Mouse (Mus musculus) megakaryocyte, embryonic 14.5 days (primary cell): ENCODE results near the gene Nr2f1.

Experiments used
- FLI1 ChIP-seq: IDR thresholded peaks from 2 replicates; pipeline ENCODE4 v1.6.1; 2012; ENCODE audit warnings: low read length, inconsistent platforms, mixed read lengths
- GATA1 ChIP-seq: IDR thresholded peaks from 3 replicates; pipeline ENCODE4 v1.6.1; 2012; ENCODE audit warnings: mixed read lengths, low read length, inconsistent platforms, borderline replicate concordance

DNA sequence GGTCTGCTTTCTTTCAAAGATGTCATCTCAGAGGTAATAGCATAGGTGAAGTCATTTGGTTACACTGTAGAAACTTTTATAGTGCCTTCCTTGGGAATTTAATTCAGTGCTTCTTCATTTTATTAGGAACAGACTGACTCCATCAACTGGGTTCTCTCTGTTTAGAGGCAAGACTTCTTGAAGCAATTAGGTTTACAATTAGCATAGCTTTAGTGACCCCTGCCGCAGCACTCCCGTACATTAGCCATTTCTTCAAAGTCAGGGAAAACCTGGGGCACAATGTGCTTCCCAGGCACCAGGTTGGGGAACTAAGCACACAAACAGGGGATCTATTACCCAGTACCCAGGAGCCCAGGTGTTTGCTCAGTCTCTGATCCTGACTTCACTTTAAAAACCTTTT lies 13.6 kb upstream of the Nr2f1 start:
- no peak for TF ChIP-seq FLI1
- TF ChIP-seq GATA1 = no peak
